Mouse (Mus musculus) hindbrain, embryonic 13.5 days (tissue): ENCODE measurements around the gene Nfyc. TPM values are rescaled to one million over a fixed set of nuclear protein-coding genes. Genes with fewer than 3 reads are reported as not detected.

Experiments used
- ATAC-seq: fragments of 200-750 bp; cut with Nextera tagmentation; 2 replicates; pipeline ENCODE4 v1.8.0; 2017; ENCODE audit warnings: moderate TSS enrichment; ENCODE audit not compliant: low FRiP score
- H3K27ac ChIP-seq: fragments of 300-500 bp; sonication (generic); 2 replicates; pipeline ENCODE4 v1.5.1; 2015; ENCODE audit warnings: inconsistent platforms, mild to moderate bottlenecking, moderate library complexity
- H3K27me3 ChIP-seq: fragments of 300-500 bp; sonication (generic); 2 replicates; pipeline ENCODE4 v1.6.1; 2015; ENCODE audit warnings: mild to moderate bottlenecking, inconsistent platforms
- H3K36me3 ChIP-seq: fragments of 300-500 bp; sonication (generic); 2 replicates; pipeline ENCODE4 v1.6.1; 2015; ENCODE audit warnings: mild to moderate bottlenecking, inconsistent platforms
- H3K4me1 ChIP-seq: fragments of 300-500 bp; sonication (generic); replicated peaks from 2 replicates; pipeline ENCODE4 v1.6.1; 2015; ENCODE audit warnings: inconsistent platforms
- H3K4me2 ChIP-seq: fragments of 300-500 bp; sonication (generic); 2 replicates; pipeline ENCODE4 v1.6.1; 2015; ENCODE audit warnings: inconsistent platforms, mild to moderate bottlenecking, moderate library complexity
- H3K4me3 ChIP-seq: fragments of 300-500 bp; sonication (generic); 2 replicates; pipeline ENCODE4 v1.5.1; 2015; ENCODE audit warnings: mild to moderate bottlenecking, inconsistent platforms
- H3K9ac ChIP-seq: fragments of 300-500 bp; sonication (generic); 2 replicates; pipeline ENCODE4 v1.6.1; 2015; ENCODE audit warnings: mild to moderate bottlenecking, inconsistent platforms
- H3K9me3 ChIP-seq: fragments of 300-500 bp; sonication (generic); 2 replicates; pipeline ENCODE4 v1.6.1; 2016; ENCODE audit warnings: inconsistent platforms
- WGBS: fragments of 180-500 bp; shearing (Covaris S2); methylation state at CpG from one replicate; pipeline ENCODE4 v1.1.7; 2015; 5-methylcytosine and 5-hydroxymethylcytosine counted together
- microRNA counts: library from miRNA; unstranded; fragments of <30 nt; microRNA quantifications from one replicate; lab custom pipeline; 2016
- microRNA-seq: library from miRNA; unstranded; fragments of <30 nt; microRNA quantifications from one replicate; pipeline ENCODE4, GENCODE M21; 2016
- polyA plus RNA-seq: library from polyadenylated mRNA; unstranded; fragments of >200 nt; fragmentation: Nextera tagmentation; extraction: Ambion mirVana; gene quantifications from 2 replicates; pipeline ENCODE4 v1.2.1, GENCODE M21; 2015

Nfyc gene
- polyA plus RNA-seq, 1 experiment from 2014 or later = 85.8 TPM

- Histone ChIP-seq H3K9ac (no peak overlapping the region), H3K4me2 (no peak overlapping the region), H3K27me3 (peaks cover 16% of the 10 kb centered on the region), H3K36me3 (no peaks in the 10 kb centered on the region), H3K27ac (no peak overlapping the region), H3K4me3 (no peak overlapping the region), H3K4me1 (peaks cover 4% of the 10 kb centered on the region), H3K9me3 (no peaks in the 10 kb centered on the region)
- WGBS = 38% methylated on average over 5 of the region's 5 CpGs
- ATAC-seq = no peak
Observed at GRCm38 (mm10) chr4:120725516-120726090, 105.8 kb downstream of the Nfyc start.

- no peak overlapping the region for H3K4me2 ChIP-seq
- no peak overlapping the region for H3K27ac ChIP-seq
- H3K9me3 ChIP-seq = no peaks in the 10 kb centered on the region
- 79% methylated on average over 2 of the region's 2 CpGs for WGBS
- no peak for ATAC-seq
- H3K36me3 ChIP-seq = no peaks in the 10 kb centered on the region
- peaks cover 18% of the 10 kb centered on the region for H3K27me3 ChIP-seq
- H3K4me3 ChIP-seq = no peak overlapping the region
- H3K9ac ChIP-seq = no peak overlapping the region
- peaks cover 8% of the 10 kb centered on the region for H3K4me1 ChIP-seq
Observed at GRCm38 (mm10) chr4:120721574-120721973, 109.8 kb downstream of the Nfyc start.

- peaks cover 24% of the 10 kb centered on the region for H3K4me1 ChIP-seq
- H3K9ac ChIP-seq = no peak overlapping the region
- no peak overlapping the region for H3K27ac ChIP-seq
- ATAC-seq = no peak
- no peaks in the 10 kb centered on the region for H3K9me3 ChIP-seq
- H3K27me3 ChIP-seq = peaks cover 32% of the 10 kb centered on the region
- no peaks in the 10 kb centered on the region for H3K36me3 ChIP-seq
- 53% methylated on average over 5 of the region's 5 CpGs for WGBS
- no peak overlapping the region for H3K4me3 ChIP-seq
- H3K4me2 ChIP-seq = no peak overlapping the region
Observed at GRCm38 (mm10) chr4:120719152-120719551, 112.2 kb downstream of the Nfyc start.

- ATAC-seq = no peak
- no peak overlapping the region for H3K4me2 ChIP-seq
- H3K4me1 ChIP-seq = peaks cover 36% of the 10 kb centered on the region
- H3K27me3 ChIP-seq = peaks cover 32% of the 10 kb centered on the region
- no peak overlapping the region for H3K9ac ChIP-seq
- 76% methylated on average over 8 of the region's 8 CpGs for WGBS
- no peaks in the 10 kb centered on the region for H3K36me3 ChIP-seq
- no peaks in the 10 kb centered on the region for H3K9me3 ChIP-seq
- H3K4me3 ChIP-seq = no peak overlapping the region
- H3K27ac ChIP-seq = no peak overlapping the region
Observed at GRCm38 (mm10) chr4:120717591-120717990, 113.8 kb downstream of the Nfyc start.

GRCm38 (mm10) chr4:120716765-120717164 lies 114.6 kb downstream of the Nfyc start:
- Histone ChIP-seq H3K36me3 (no peaks in the 10 kb centered on the region), H3K9me3 (no peaks in the 10 kb centered on the region), H3K4me2 (peak overlapping the region; percentile 61), H3K9ac (peak overlapping the region; percentile 53; the same call in 1 of the 2 replicates), H3K27ac (no peak overlapping the region), H3K4me1 (peaks cover 43% of the 10 kb centered on the region), H3K27me3 (peaks cover 32% of the 10 kb centered on the region), H3K4me3 (peak overlapping the region; percentile 38)
- no peak for ATAC-seq
- 22% methylated on average over 12 of the region's 12 CpGs for WGBS

- WGBS = 3% methylated on average over 12 of the region's 12 CpGs
- Histone ChIP-seq H3K9me3 (no peaks in the 10 kb centered on the region), H3K9ac (peak overlapping the region; percentile 53; the same call in 1 of the 2 replicates), H3K36me3 (no peaks in the 10 kb centered on the region), H3K4me2 (peak overlapping the region; percentile 61), H3K4me3 (peak overlapping the region; percentile 38), H3K27ac (no peak overlapping the region), H3K4me1 (peaks cover 43% of the 10 kb centered on the region), H3K27me3 (peaks cover 32% of the 10 kb centered on the region)
- ATAC-seq = peak; percentile 66
Observed at GRCm38 (mm10) chr4:120716141-120716571, 115.2 kb downstream of the Nfyc start.

- Histone ChIP-seq H3K4me2 (no peak overlapping the region), H3K27ac (no peak overlapping the region), H3K4me1 (peaks cover 43% of the 10 kb centered on the region), H3K9me3 (no peaks in the 10 kb centered on the region), H3K4me3 (no peak overlapping the region), H3K27me3 (peaks cover 32% of the 10 kb centered on the region), H3K36me3 (no peaks in the 10 kb centered on the region), H3K9ac (no peak overlapping the region)
- peak; percentile 15; the same call in 1 of the 2 replicates for ATAC-seq
- 63% methylated on average over 6 of the region's 6 CpGs for WGBS
Observed at GRCm38 (mm10) chr4:120713856-120714497, 117.4 kb downstream of the Nfyc start.

GRCm38 (mm10) chr4:120713021-120713420 lies 118.4 kb downstream of the Nfyc start:
- Histone ChIP-seq H3K4me1 (peaks cover 45% of the 10 kb centered on the region), H3K9me3 (no peaks in the 10 kb centered on the region), H3K9ac (no peak overlapping the region), H3K27me3 (peaks cover 30% of the 10 kb centered on the region), H3K36me3 (no peaks in the 10 kb centered on the region), H3K4me2 (no peak overlapping the region), H3K27ac (no peak overlapping the region), H3K4me3 (no peak overlapping the region)
- 94% methylated on average over 6 of the region's 6 CpGs for WGBS
- no peak for ATAC-seq

GRCm38 (mm10) chr4:120712236-120712635 lies 119.1 kb downstream of the Nfyc start:
- Histone ChIP-seq H3K4me2 (no peak overlapping the region), H3K9ac (no peak overlapping the region), H3K4me1 (peaks cover 47% of the 10 kb centered on the region), H3K27ac (no peak overlapping the region; the same call in 1 of the 2 replicates), H3K27me3 (peaks cover 23% of the 10 kb centered on the region), H3K4me3 (no peak overlapping the region), H3K9me3 (no peaks in the 10 kb centered on the region), H3K36me3 (no peaks in the 10 kb centered on the region)
- no peak for ATAC-seq
- WGBS = 58% methylated on average over 12 of the region's 12 CpGs

MicroRNA genes within 50 kb of the gene (microRNA counts, 519-probe panel; counts per million panel counts)
- microRNA mmu-miR-30e (lab: Ali Mortazavi, UCI) = 3,094 counts per million, percentile 34 among the panel's probes with 10 or more counts

Small RNA genes within 50 kb of the gene (microRNA-seq; reads per million reads assigned to microRNA genes)
- gene Gm23936 = not detected
- gene Mir30c-1 = 62.4 reads per million, percentile 44 among the genes with 10 or more reads in this experiment
- gene Mir30e = not detected
- gene Mir30f = not detected

Other genes with a start within 250 kb of the Nfyc start
- not detected in 2 replicates for gene Gm8439, start 242.8 kb downstream of the Nfyc start, polyA plus RNA-seq
- 0.61 and 0.93 TPM in 2 replicates for gene Cited4, start 165.0 kb downstream of the Nfyc start, polyA plus RNA-seq
- 4.8 and 5.8 TPM in 2 replicates for gene Kcnq4, start 83.0 kb downstream of the Nfyc start, polyA plus RNA-seq
- 11.9 and 12.4 TPM in 2 replicates for gene Rims3, start 23.2 kb upstream of the Nfyc start, polyA plus RNA-seq
- gene Exo5, start 93.4 kb upstream of the Nfyc start, polyA plus RNA-seq = 38.3 and 42.6 TPM in 2 replicates
- gene Zfp69, start 120.1 kb upstream of the Nfyc start, polyA plus RNA-seq = 9.1 and 9.8 TPM in 2 replicates
- gene Smap2, start 185.7 kb upstream of the Nfyc start, polyA plus RNA-seq = 36.7 and 36.8 TPM in 2 replicates
- gene Col9a2, start 207.8 kb upstream of the Nfyc start, polyA plus RNA-seq = 12.9 and 14.4 TPM in 2 replicates